Mouse (Mus musculus) liver, embryonic 13.5 days (tissue): Measurements from ENCODE around the gene Itga4. TPM values are rescaled to one million over a fixed set of nuclear protein-coding genes. Genes with fewer than 3 reads are reported as not detected.

ENCODE experiments used
- ATAC-seq: fragments of 200-750 bp; cut with Nextera tagmentation; 2 replicates; pipeline ENCODE4 v1.8.0; 2017; ENCODE audit warnings: low read depth, mild to moderate bottlenecking, moderate number of reproducible peaks, moderate library complexity
- DNase-seq: peaks from one replicate; pipeline ENCODE4 v3.0.0; 2022
- H3K27ac ChIP-seq: fragments of 300-500 bp; sonication (generic); 2 replicates; pipeline ENCODE4 v1.5.1; 2015; ENCODE audit warnings: moderate library complexity, mild to moderate bottlenecking, inconsistent platforms
- H3K27me3 ChIP-seq: fragments of 300-500 bp; sonication (generic); 2 replicates; pipeline ENCODE4 v1.6.1; 2015; ENCODE audit warnings: mild to moderate bottlenecking, inconsistent platforms
- H3K36me3 ChIP-seq: fragments of 300-500 bp; sonication (generic); 2 replicates; pipeline ENCODE4 v1.6.1; 2015; ENCODE audit warnings: mild to moderate bottlenecking, inconsistent platforms
- H3K4me1 ChIP-seq: fragments of 300-500 bp; sonication (generic); replicated peaks from 2 replicates; pipeline ENCODE4 v1.6.1; 2015; ENCODE audit warnings: inconsistent platforms
- H3K4me2 ChIP-seq: fragments of 300-500 bp; sonication (generic); 2 replicates; pipeline ENCODE4 v1.6.1; 2015; ENCODE audit warnings: inconsistent platforms, mild to moderate bottlenecking, moderate library complexity
- H3K4me3 ChIP-seq: fragments of 300-500 bp; sonication (generic); replicated peaks from 2 replicates; pipeline ENCODE4 v1.5.1; 2015; ENCODE audit warnings: mild to moderate bottlenecking, inconsistent platforms
- H3K9ac ChIP-seq: fragments of 300-500 bp; sonication (generic); 2 replicates; pipeline ENCODE4 v1.6.1; 2015; ENCODE audit warnings: mild to moderate bottlenecking, inconsistent platforms
- H3K9me3 ChIP-seq: fragments of 300-500 bp; sonication (generic); replicated peaks from 2 replicates; pipeline ENCODE4 v1.6.1; 2016; ENCODE audit warnings: inconsistent platforms
- WGBS: fragments of 180-500 bp; shearing (Covaris S2); methylation state at CpG from one replicate; pipeline ENCODE4 v1.1.7; 2015; ENCODE audit not compliant: insufficient replicate concordance; 5-methylcytosine and 5-hydroxymethylcytosine counted together
- polyA plus RNA-seq: library from polyadenylated mRNA; unstranded; fragments of >200 nt; fragmentation: Nextera tagmentation; extraction: Ambion mirVana; gene quantifications from 2 replicates; pipeline ENCODE4 v1.2.1, GENCODE M21; 2015

Itga4 gene
- polyA plus RNA-seq, 1 experiment from 2014 or later = 24.8 TPM

DNA sequence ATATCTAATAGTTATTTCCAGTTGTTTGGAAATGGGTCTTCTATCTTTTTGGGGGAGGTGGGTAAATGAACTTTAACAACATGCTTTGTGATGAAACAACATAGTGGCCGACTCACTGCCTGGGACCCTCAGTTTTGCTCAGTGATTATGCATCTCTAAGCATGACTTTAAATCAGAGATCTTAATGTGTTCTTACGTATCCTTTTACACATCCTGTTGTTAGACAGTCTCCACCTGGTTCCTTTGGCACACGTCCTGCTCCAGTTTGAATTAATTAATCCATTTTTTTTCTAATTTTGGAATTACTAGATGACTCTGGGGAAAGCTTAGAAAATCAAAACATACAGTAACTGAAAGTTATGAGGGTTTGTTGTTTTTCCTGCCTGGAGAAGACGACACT, 57.3 kb downstream of the Itga4 start:
- H3K27ac ChIP-seq = no peak overlapping the region
- DNase-seq (no peak), ATAC-seq (no peak)
- H3K36me3 ChIP-seq = peaks cover 88% of the 10 kb centered on the region
- H3K4me2 ChIP-seq = no peak overlapping the region
- no peak overlapping the region for H3K9ac ChIP-seq
- 86% methylated on average over 4 of the region's 4 CpGs for WGBS
- no peaks in the 10 kb centered on the region for H3K27me3 ChIP-seq
- no peak overlapping the region for H3K4me3 ChIP-seq
- H3K9me3 ChIP-seq = no peaks in the 10 kb centered on the region
- H3K4me1 ChIP-seq = no peaks in the 10 kb centered on the region

DNA sequence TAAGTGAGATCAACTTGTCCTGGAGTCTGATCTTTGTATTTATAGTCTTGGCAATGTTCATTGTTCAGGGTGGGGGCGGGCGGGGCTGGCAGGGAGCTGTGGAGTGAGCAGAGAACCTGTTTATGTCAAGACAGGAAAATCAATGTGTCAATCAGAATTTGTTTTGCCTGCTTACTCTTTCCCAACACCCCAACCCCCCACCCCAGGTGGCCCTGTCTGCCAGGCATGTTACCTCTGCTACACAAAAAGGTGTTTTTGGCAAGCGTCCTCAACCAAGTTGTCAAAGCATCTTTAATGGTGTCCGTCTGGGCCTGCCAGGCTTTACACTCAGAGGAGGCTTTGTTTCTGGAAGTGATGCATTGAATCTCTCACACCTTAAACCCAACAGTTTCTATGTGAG, 59.9 kb downstream of the Itga4 start:
- H3K9me3 ChIP-seq = no peaks in the 10 kb centered on the region
- no peaks in the 10 kb centered on the region for H3K27me3 ChIP-seq
- no peak overlapping the region for H3K27ac ChIP-seq
- DNase-seq (no peak), ATAC-seq (no peak)
- 87% methylated on average over 4 of the region's 4 CpGs for WGBS
- no peak overlapping the region for H3K4me2 ChIP-seq
- no peak overlapping the region for H3K9ac ChIP-seq
- H3K4me1 ChIP-seq = no peaks in the 10 kb centered on the region
- H3K36me3 ChIP-seq = peaks cover 86% of the 10 kb centered on the region
- no peak overlapping the region for H3K4me3 ChIP-seq

DNA sequence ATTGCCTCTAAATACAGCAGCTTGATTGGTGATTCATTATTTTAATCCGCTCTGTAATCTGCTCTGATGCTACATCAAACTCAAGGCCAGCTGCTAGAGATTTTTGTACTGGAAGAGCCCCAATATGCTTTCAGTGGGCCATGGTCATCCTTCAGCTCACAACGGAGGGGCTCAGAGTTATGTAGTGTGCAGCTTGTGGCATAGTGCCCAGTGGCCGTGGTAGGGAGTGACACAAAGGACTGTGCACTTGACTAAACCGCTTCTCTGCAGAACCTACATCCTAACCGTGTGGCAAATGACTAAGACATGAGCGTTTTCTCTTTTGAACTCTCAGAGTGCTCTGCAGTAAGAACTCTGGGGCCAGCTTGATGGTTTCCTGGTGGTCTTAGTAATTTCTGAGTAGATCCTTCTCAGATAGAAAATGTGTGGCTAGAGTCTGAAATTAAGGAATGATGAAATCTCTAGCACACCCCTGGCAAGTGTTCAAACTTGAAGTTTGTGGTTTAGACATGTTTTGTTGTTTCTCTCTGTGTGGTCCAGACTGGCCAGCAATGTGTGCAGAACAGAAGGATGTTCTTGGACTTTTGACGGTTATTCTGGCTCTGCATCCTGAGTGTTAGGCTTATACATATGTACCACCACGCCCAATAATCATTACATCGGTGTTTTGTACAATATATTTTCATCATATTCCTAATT, 61.1 kb downstream of the Itga4 start:
- no peak overlapping the region for H3K4me3 ChIP-seq
- peaks cover 85% of the 10 kb centered on the region for H3K36me3 ChIP-seq
- H3K27me3 ChIP-seq = no peaks in the 10 kb centered on the region
- no peak overlapping the region for H3K27ac ChIP-seq
- no peak for ATAC-seq
- no peaks in the 10 kb centered on the region for H3K9me3 ChIP-seq
- H3K9ac ChIP-seq = no peak overlapping the region
- DNase-seq = no peak
- 92% methylated on average over 9 of the region's 9 CpGs for WGBS
- no peaks in the 10 kb centered on the region for H3K4me1 ChIP-seq
- no peak overlapping the region for H3K4me2 ChIP-seq

GRCm38 (mm10) chr2:79328079-79328478, 72.9 kb downstream of the Itga4 start:
- no peak overlapping the region for H3K4me2 ChIP-seq
- no peaks in the 10 kb centered on the region; the same call in 1 of the 2 replicates for H3K4me1 ChIP-seq
- H3K9me3 ChIP-seq = no peaks in the 10 kb centered on the region
- no peak for DNase-seq
- no peak overlapping the region for H3K4me3 ChIP-seq
- ATAC-seq = no peak
- no peak overlapping the region for H3K27ac ChIP-seq
- no peak overlapping the region for H3K9ac ChIP-seq
- H3K36me3 ChIP-seq = peaks cover 82% of the 10 kb centered on the region
- WGBS = 82% methylated on average over 2 of the region's 2 CpGs
- H3K27me3 ChIP-seq = no peaks in the 10 kb centered on the region

DNA sequence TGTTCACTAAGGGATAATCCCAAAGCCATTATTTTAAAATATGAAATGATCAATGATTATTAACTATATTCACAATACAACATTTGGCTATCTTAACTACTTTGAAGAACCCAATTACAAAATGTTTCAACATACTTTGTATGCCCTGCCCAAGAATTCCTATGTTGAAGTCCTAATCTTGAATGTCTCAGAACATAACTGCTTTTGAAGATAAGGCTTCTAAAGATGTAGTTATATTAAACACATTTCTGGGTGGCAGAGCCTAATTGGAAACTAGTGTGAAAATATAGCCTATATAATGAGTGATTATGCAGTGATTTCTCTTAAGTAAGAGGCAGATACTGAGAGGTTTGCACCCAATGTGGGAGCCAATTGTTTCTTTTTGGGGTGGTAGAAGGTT, 79.4 kb downstream of the Itga4 start:
- Histone ChIP-seq H3K4me3 (no peak overlapping the region), H3K9ac (no peak overlapping the region), H3K9me3 (no peaks in the 10 kb centered on the region), H3K4me2 (no peak overlapping the region), H3K27me3 (no peaks in the 10 kb centered on the region), H3K27ac (no peak overlapping the region), H3K4me1 (peaks cover 4% of the 10 kb centered on the region; the same call in 1 of the 2 replicates), H3K36me3 (peaks cover 27% of the 10 kb centered on the region)
- no peak for ATAC-seq
- DNase-seq = no peak

DNA sequence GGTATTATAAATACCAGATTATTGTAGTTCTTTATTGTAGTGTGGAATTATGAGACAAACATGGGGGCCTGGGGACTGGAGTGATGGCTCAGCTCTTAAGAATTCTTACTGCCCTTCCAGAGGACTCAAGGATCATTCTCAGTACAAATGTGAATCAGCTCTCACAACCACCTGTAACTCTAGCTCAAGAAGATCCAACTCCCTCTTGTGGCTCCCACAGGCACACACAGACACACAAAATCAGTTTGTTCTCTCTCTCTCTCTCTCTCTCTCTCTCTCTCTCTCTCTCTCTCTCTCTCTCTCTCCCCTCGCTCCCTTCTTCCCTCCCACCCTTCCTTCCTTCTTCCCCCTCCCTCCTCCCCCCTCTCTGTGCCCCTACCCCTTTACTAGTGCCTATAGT, 80.9 kb downstream of the Itga4 start:
- peaks cover 19% of the 10 kb centered on the region for H3K36me3 ChIP-seq
- ATAC-seq (no peak), DNase-seq (no peak)
- H3K4me3 ChIP-seq = no peak overlapping the region
- no peak overlapping the region for H3K27ac ChIP-seq
- H3K9me3 ChIP-seq = no peaks in the 10 kb centered on the region
- peaks cover 4% of the 10 kb centered on the region; the same call in 1 of the 2 replicates for H3K4me1 ChIP-seq
- no peaks in the 10 kb centered on the region for H3K27me3 ChIP-seq
- no peak overlapping the region for H3K9ac ChIP-seq
- H3K4me2 ChIP-seq = no peak overlapping the region
- WGBS = 64% methylated on average over 1 of the region's 1 CpGs

DNA sequence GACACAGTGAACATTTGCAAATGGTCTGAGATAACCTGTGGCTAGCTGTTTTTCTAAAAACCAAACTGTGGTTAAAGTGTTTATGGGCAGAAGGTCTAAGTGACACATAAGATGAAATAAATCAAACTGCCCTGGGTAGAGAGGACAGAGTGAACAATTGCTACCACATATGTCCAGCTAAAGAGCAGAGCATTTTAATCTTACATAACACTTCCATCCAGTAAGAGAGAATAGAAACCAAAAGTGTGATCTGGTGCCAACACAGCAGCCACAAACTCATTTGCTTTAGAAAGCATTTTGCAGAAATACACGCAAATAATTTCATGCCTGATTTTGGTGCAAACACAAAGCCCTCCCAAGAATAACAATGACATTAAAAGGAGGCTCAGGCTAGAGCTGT, 83.8 kb downstream of the Itga4 start:
- peaks cover 2% of the 10 kb centered on the region; the same call in 1 of the 2 replicates for H3K4me1 ChIP-seq
- no peak overlapping the region for H3K4me2 ChIP-seq
- H3K9me3 ChIP-seq = no peaks in the 10 kb centered on the region
- 70% methylated on average over 1 of the region's 1 CpGs for WGBS
- H3K9ac ChIP-seq = no peak overlapping the region
- DNase-seq = no peak
- no peak overlapping the region for H3K4me3 ChIP-seq
- H3K36me3 ChIP-seq = no peaks in the 10 kb centered on the region
- no peak for ATAC-seq
- H3K27me3 ChIP-seq = no peaks in the 10 kb centered on the region
- no peak overlapping the region for H3K27ac ChIP-seq

DNA sequence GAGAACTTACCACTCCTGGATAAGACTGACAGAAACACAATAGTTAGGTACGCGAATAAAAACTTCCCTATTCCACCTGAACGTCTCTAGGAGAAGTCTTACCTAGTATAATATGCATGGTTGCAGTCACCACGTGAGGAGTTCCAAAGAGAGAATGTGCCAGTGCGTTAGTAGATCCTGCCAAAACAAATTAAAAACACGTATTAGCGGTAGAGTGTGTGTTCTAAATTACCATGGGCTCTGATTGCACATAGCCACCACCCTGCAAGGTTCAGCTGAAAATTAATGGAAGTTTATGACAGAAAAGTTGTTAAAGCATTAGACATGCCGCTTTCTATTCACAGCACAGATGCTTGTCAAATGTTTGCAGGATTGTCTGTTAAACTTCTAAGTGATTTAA, 87.9 kb downstream of the Itga4 start:
- no peaks in the 10 kb centered on the region for H3K4me1 ChIP-seq
- no peaks in the 10 kb centered on the region for H3K9me3 ChIP-seq
- 74% methylated on average over 8 of the region's 8 CpGs for WGBS
- no peak overlapping the region for H3K27ac ChIP-seq
- no peak overlapping the region for H3K9ac ChIP-seq
- H3K27me3 ChIP-seq = no peaks in the 10 kb centered on the region
- H3K4me3 ChIP-seq = no peak overlapping the region
- ATAC-seq = no peak
- DNase-seq = no peak
- H3K36me3 ChIP-seq = no peaks in the 10 kb centered on the region
- no peak overlapping the region for H3K4me2 ChIP-seq

DNA sequence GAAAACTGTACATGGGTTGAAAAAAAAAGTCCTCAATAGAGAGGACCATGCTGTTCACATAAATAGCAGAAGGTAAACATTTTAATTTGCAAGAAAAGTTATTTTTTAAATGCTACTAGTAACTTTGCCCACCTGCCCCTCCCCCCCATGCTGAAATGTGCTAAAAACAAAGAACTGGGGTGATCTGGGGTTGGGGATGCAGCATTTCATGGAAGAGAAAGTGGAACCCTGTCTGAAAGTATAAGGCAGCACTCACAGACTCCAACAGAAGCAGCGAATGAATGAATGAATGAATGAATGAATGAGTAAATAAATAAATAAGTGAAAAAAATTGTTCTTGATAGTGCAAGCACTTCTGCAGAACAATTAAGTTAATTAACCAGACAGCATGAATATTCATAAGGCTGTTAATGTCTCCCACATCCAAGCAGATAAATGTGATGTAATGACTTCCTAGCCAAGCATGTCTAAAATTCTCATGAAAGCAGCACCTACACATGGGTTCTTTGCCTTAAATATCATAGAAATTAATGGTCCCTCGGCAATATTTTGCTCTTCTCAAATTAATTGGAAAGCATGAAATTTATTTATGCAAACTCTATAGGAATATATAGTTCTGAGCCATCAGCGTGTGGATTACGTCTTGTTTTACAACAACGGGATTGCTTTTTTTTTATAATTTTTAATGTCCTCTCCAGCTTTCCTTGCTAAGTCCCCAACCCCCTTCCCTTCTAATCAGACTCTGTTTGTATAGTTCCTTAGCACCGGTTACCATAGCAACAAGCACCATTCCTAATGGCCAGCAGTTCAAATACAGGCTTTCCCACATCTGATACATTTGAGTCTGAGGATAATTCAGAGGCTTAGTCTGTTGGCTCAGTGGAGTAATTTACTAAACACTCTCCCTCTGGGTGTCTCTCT, 96.2 kb downstream of the Itga4 start:
- no peak overlapping the region for H3K4me3 ChIP-seq
- no peak for DNase-seq
- H3K9ac ChIP-seq = no peak overlapping the region
- no peak overlapping the region for H3K27ac ChIP-seq
- H3K4me1 ChIP-seq = no peaks in the 10 kb centered on the region
- WGBS = 63% methylated on average over 6 of the region's 6 CpGs
- H3K9me3 ChIP-seq = no peaks in the 10 kb centered on the region
- H3K36me3 ChIP-seq = no peaks in the 10 kb centered on the region
- no peak for ATAC-seq
- H3K4me2 ChIP-seq = no peak overlapping the region
- no peaks in the 10 kb centered on the region for H3K27me3 ChIP-seq

- H3K9ac ChIP-seq = no peak overlapping the region
- H3K27me3 ChIP-seq = no peaks in the 10 kb centered on the region
- no peaks in the 10 kb centered on the region for H3K4me1 ChIP-seq
- 67% methylated on average over 4 of the region's 4 CpGs for WGBS
- no peak overlapping the region for H3K4me2 ChIP-seq
- DNase-seq (no peak), ATAC-seq (no peak)
- no peaks in the 10 kb centered on the region for H3K36me3 ChIP-seq
- no peak overlapping the region for H3K4me3 ChIP-seq
- no peak overlapping the region for H3K27ac ChIP-seq
- H3K9me3 ChIP-seq = no peaks in the 10 kb centered on the region
Observed at GRCm38 (mm10) chr2:79352100-79352802, 97.0 kb downstream of the Itga4 start.

GRCm38 (mm10) chr2:79354773-79355172, 99.5 kb downstream of the Itga4 start:
- WGBS = 83% methylated on average over 16 of the region's 16 CpGs
- DNase-seq (no peak), ATAC-seq (no peak)
- no peak overlapping the region for H3K4me3 ChIP-seq
- H3K4me2 ChIP-seq = no peak overlapping the region
- H3K27ac ChIP-seq = no peak overlapping the region
- H3K4me1 ChIP-seq = no peaks in the 10 kb centered on the region
- H3K9me3 ChIP-seq = no peaks in the 10 kb centered on the region
- H3K27me3 ChIP-seq = no peaks in the 10 kb centered on the region
- H3K36me3 ChIP-seq = no peaks in the 10 kb centered on the region
- H3K9ac ChIP-seq = no peak overlapping the region
